Mouse (Mus musculus): ENCODE measurements around the gene Col6a4.

The Col6a4 gene

GRCm38 (mm10) chr9:105949755-105950154 lies 146.8 kb downstream of the Col6a4 start:
- DNase-seq = no peak

GRCm38 (mm10) chr9:105947577-105947976 lies 149.0 kb downstream of the Col6a4 start:
- DNase-seq = no peak

All from kidney, postnatal 25 days (tissue).